Mouse (Mus musculus) forebrain, embryonic 11.5 days (tissue): Measurements from ENCODE around the gene Slc25a18. TPM values are rescaled to one million over a fixed set of nuclear protein-coding genes. Genes with fewer than 3 reads are reported as not detected.
A peak's percentile ranks its signal among the peaks of the same experiment; 100 is the strongest.
"Not testable (repeated sequence)": the region's sequence is repeated elsewhere in the genome, so short reads cannot be mapped to it uniquely, and the experiment has no call there.

ENCODE experiments used
- ATAC-seq: fragments of 200-750 bp; cut with Nextera tagmentation; replicated peaks from 2 replicates; pipeline ENCODE4 v1.8.0; 2017; ENCODE audit warnings: moderate TSS enrichment; ENCODE audit not compliant: low FRiP score
- DNase-seq: peaks from one replicate; pipeline ENCODE4 v3.0.0-alpha.2; 2017; ENCODE audit warnings: low spot score
- H3K27ac ChIP-seq: fragments of 300-500 bp; sonication (generic); 2 replicates; pipeline ENCODE4 v1.5.1; 2014; ENCODE audit warnings: low read depth, low read length
- H3K27me3 ChIP-seq: fragments of 300-500 bp; sonication (generic); 2 replicates; pipeline ENCODE4 v1.6.1; 2014; ENCODE audit warnings: mild to moderate bottlenecking, low read length, mixed read lengths; ENCODE audit not compliant: control insufficient read depth, insufficient read depth
- H3K36me3 ChIP-seq: fragments of 300-500 bp; sonication (generic); 2 replicates; pipeline ENCODE4 v1.6.1; 2014; ENCODE audit warnings: mild to moderate bottlenecking, low read length, moderate library complexity, mixed read lengths; ENCODE audit not compliant: control insufficient read depth, insufficient read depth
- H3K4me1 ChIP-seq: fragments of 300-500 bp; sonication (generic); replicated peaks from 2 replicates; pipeline ENCODE4 v1.6.1; 2014; ENCODE audit warnings: low read length, mixed read lengths; ENCODE audit not compliant: control insufficient read depth, insufficient read depth
- H3K4me2 ChIP-seq: fragments of 300-500 bp; sonication (generic); 2 replicates; pipeline ENCODE4 v1.6.1; 2014; ENCODE audit warnings: low read depth, mild to moderate bottlenecking, low read length, moderate library complexity, mixed read lengths; ENCODE audit not compliant: severe bottlenecking
- H3K4me3 ChIP-seq: fragments of 300-500 bp; sonication (generic); 2 replicates; pipeline ENCODE4 v1.5.1; 2014; ENCODE audit warnings: low read depth, low read length
- H3K9ac ChIP-seq: fragments of 300-500 bp; sonication (generic); 2 replicates; pipeline ENCODE4 v1.6.1; 2014; ENCODE audit warnings: low read length
- H3K9me3 ChIP-seq: fragments of 300-500 bp; sonication (generic); 2 replicates; pipeline ENCODE4 v1.6.1; 2016; ENCODE audit warnings: low read length, mixed read lengths; ENCODE audit not compliant: control insufficient read depth
- WGBS: fragments of 180-500 bp; shearing (Covaris S2); extraction: QIAGEN DNeasy Blood & Tissue Kit; methylation state at CpG from one replicate; pipeline ENCODE4 v1.1.7; 2014; 5-methylcytosine and 5-hydroxymethylcytosine counted together
- polyA plus RNA-seq: library from polyadenylated mRNA; unstranded; fragments of >200 nt; fragmentation: Nextera tagmentation; extraction: Ambion mirVana; gene quantifications from 2 replicates; pipeline ENCODE4 v1.2.1, GENCODE M21; 2014

The Slc25a18 gene
- polyA plus RNA-seq, 1 experiment from 2014 or later, result 0.47 TPM

DNA sequence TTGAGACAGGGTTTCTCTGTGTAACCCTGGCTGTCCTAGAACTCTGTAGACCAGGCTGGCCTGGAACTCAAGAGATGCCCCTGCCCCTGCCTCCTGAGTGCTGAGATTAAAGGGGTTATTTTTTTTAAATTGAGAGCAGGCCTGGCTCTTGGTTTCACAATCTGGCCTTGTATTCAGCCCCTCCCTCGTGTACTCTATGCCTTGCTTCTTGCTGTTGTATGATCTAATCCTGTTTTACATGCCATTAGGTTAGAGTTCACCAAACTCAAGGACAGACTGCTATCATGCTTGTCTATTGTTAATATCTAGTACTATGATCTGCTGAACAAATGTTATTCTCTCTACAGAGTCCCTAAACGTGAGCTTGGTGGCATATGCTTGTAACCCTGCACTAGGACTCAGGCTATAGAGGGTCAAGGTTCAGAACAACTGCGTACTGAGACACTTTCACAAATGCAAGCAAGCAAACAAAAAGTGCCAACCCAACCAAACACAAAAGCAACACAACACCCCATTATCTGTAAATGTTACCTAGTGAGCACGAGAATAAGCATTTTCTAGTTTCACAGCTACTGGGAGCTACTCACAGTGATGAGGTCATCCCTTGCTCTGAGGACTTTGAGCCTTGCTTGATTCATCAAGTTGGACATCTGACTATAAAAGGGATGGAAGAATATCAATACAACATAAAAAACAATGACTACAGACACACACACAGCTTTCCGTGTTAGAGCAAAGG lies 33.8 kb downstream of the Slc25a18 start:
- H3K36me3 ChIP-seq, result peaks cover 5% of the 10 kb centered on the region; the same call in 1 of the 2 replicates
- H3K9me3 ChIP-seq, result no peaks in the 10 kb centered on the region
- ATAC-seq (no peak), DNase-seq (no peak)
- no peak overlapping the region for H3K9ac ChIP-seq
- no peak overlapping the region for H3K27ac ChIP-seq
- H3K27me3 ChIP-seq, result no peaks in the 10 kb centered on the region
- WGBS, result 90% methylated on average over 5 of the region's 5 CpGs
- H3K4me2 ChIP-seq, result no peak overlapping the region
- no peak overlapping the region for H3K4me3 ChIP-seq
- no peaks in the 10 kb centered on the region for H3K4me1 ChIP-seq

DNA sequence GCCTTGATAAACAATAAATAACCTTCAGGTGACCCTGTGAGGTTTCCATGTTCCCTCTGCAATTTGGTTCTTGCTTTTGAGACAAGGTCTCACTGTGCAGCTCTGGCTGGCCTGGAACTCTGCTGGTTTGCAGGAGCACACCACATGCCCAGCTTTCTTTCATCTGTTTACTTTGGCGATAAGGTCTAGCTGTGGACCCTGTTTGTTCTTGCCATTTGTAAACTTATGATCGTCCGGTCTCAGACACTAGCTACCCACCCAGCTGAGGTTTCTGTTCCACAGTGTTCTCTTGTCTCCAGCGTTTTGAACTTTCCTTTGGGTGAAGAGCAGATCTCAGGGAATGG lies 34.3 kb downstream of the Slc25a18 start:
- Histone ChIP-seq H3K4me3 (no peak overlapping the region), H3K4me1 (no peaks in the 10 kb centered on the region), H3K27ac (no peak overlapping the region), H3K4me2 (no peak overlapping the region), H3K9me3 (no peaks in the 10 kb centered on the region), H3K27me3 (no peaks in the 10 kb centered on the region), H3K36me3 (peaks cover 5% of the 10 kb centered on the region; the same call in 1 of the 2 replicates), H3K9ac (no peak overlapping the region)
- ATAC-seq, result no peak
- WGBS, result 96% methylated on average over 4 of the region's 4 CpGs
- DNase-seq, result no peak

DNA sequence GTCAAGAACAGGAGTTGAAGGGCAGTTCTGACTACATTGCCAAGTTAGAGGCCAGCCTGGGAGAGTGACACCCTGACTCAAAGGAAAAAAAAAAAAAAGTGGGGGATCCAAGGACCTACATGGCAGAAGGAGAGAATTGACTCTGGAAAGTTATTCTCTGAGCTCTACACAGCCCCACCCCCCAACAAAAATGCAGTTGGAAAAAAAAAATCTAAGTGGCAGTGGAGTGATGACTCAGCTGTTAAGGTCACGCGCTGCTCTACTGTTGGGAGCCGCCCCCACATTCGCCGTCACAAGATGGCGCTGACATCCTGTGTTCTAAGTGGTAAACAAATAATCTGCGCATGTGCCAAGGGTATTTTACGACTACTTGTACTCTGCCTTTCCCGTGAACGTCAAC lies 38.6 kb downstream of the Slc25a18 start:
- 100% methylated on average over 6 of the region's 10 CpGs for WGBS
- not testable (repeated sequence) for H3K27ac ChIP-seq, ATAC-seq, H3K9me3 ChIP-seq, H3K36me3 ChIP-seq, H3K4me1 ChIP-seq, H3K9ac ChIP-seq, H3K4me3 ChIP-seq, DNase-seq, H3K4me2 ChIP-seq, H3K27me3 ChIP-seq

DNA sequence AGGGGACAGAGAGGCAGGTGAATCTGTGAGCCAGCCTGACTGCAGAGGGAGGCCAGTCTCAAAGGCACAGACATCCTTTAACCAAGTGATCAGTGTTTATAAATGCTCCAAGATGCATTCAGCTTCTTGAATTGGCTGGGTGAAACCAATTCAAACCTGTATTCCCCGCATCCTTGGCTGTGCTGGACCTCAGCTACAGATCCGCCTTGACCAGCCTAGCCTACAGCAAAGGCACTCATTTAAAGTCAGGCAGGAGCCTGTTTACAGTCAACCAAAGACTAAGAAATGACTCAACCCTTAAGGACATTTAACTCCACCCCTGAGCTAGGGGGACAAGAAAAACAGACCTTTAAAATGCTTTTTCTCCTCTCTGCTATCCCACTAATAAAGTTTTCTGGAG lies 45.9 kb downstream of the Slc25a18 start:
- Histone ChIP-seq H3K36me3 (peaks cover 13% of the 10 kb centered on the region), H3K27ac (no peak overlapping the region), H3K27me3 (no peaks in the 10 kb centered on the region), H3K9me3 (no peaks in the 10 kb centered on the region), H3K4me2 (no peak overlapping the region), H3K9ac (no peak overlapping the region), H3K4me3 (no peak overlapping the region), H3K4me1 (peaks cover 4% of the 10 kb centered on the region; the same call in 1 of the 2 replicates)
- 95% methylated on average over 2 of the region's 2 CpGs for WGBS
- DNase-seq (no peak), ATAC-seq (no peak)

DNA sequence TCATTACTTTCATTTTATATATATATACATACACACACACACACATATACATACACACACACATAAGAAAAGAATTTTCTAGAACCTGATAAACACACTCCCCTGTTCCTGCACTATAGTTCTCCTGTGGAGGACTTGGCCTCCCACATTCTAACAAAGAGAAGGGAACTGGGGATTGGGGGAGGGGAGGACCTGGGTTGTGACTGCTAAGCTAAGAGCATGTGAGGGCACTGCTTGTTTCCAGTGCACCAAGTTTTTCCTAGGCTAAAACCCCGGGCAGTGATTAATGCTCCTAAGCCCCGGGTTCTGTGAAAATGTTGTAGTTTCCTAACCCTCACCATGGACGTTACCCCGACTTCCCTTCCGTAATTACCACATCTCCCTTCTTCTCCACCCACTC lies 46.8 kb downstream of the Slc25a18 start:
- H3K36me3 ChIP-seq, result peaks cover 13% of the 10 kb centered on the region
- no peak for DNase-seq

DNA sequence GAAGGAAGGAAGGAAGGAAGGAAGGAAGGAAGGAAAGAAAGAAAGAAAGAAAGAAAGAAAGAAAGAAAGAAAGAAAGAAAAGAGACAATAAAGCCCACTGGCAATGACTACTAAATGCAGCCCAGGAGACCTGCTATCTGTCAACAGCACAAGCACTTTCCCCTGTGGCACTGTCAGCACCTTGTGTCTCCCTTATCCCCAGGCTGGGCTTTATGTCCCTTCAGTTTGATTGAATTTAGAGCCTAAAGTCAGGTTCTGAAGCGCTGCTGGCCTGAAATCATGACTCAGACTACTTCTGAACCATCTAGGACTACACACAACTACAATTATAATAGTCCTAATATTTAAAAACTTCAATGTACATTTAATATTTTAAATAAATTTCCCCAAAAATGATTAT lies 47.6 kb downstream of the Slc25a18 start:
- Histone ChIP-seq H3K9me3 (no peaks in the 10 kb centered on the region), H3K4me2 (no peak overlapping the region; the same call in 1 of the 2 replicates), H3K27ac (no peak overlapping the region), H3K4me3 (no peak overlapping the region), H3K36me3 (peaks cover 13% of the 10 kb centered on the region), H3K9ac (no peak overlapping the region), H3K27me3 (no peaks in the 10 kb centered on the region), H3K4me1 (peaks cover 4% of the 10 kb centered on the region; the same call in 1 of the 2 replicates)
- 91% methylated on average over 1 of the region's 1 CpGs for WGBS
- no peak for ATAC-seq
- no peak for DNase-seq

More for the DNA sequence above, 46.8 kb downstream of the Slc25a18 start:
- Histone ChIP-seq H3K4me3 (no peak overlapping the region), H3K4me2 (no peak overlapping the region), H3K27me3 (no peaks in the 10 kb centered on the region), H3K9ac (no peak overlapping the region), H3K9me3 (no peaks in the 10 kb centered on the region), H3K27ac (no peak overlapping the region), H3K4me1 (peaks cover 4% of the 10 kb centered on the region; the same call in 1 of the 2 replicates)
- WGBS, result 90% methylated on average over 5 of the region's 5 CpGs
- no peak for ATAC-seq

DNA sequence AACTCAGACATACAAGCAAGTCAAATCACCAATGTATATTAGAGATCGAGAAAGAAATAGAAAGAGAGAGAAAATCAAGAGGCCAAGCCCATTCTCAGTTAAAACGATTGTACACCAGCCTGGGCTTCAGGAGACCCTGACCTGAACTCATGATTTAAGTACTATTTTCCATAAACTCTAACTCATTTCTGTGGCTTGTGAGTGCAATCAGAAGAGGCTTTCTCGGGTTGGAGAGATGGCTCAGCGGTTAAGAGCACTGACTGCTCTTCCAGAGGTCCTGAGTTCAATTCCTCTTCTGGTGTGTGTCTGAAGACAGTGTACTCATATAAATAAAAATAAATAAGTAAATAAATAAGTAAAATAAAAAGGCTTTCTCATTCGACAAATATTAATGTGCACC lies 48.3 kb downstream of the Slc25a18 start:
- Histone ChIP-seq H3K27ac (no peak overlapping the region), H3K4me1 (peaks cover 4% of the 10 kb centered on the region; the same call in 1 of the 2 replicates), H3K4me3 (peak overlapping the region; percentile 91), H3K9ac (peak overlapping the region; percentile 82; the same call in 1 of the 2 replicates), H3K36me3 (peaks cover 13% of the 10 kb centered on the region), H3K4me2 (peak overlapping the region; percentile 72), H3K9me3 (no peaks in the 10 kb centered on the region), H3K27me3 (no peaks in the 10 kb centered on the region)
- no peak for DNase-seq
- whole genome bisulfite sequencing, result 53% methylated on average over 5 of the region's 5 CpGs
- ATAC-seq, result no peak

DNA sequence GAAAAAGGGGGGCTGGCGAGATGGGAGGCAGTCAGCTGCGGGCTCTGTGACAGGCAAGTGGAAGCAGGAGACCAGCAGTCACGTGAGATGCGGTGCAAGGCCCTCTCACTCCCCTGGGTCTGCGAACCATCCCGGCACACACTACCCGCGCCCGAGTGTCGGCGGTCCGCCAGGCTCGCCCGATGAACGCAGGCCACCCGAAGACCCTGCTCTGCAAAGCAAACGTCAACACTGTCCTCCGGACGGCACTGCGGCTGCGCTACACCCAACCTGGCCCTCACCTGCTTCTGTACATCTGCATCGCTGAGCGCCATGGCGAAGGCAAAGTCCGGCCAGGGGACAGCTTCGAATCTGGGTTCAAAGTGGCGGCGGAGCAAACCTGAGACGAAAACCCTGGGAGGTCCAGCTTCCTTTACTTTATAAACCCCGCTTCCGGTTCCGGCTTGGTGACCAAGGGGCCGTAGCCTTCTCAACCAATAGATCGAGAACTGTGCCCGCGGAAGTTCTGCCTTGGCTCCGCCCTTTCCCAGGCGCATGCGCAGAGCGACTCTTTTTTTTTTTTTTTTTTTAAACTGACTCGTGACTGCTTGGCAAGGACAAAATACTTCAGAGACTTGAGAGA lies 49.0 kb downstream of the Slc25a18 start, which contains the start of gene Atp6v1e1:
Gene Atp6v1e1 (minus strand): TSS at position 487 of the 622 bp plus-strand sequence.
- no peaks in the 10 kb centered on the region for H3K27me3 ChIP-seq
- H3K4me3 ChIP-seq, result peak within 1 kb of the TSS; percentile 91
- H3K4me2 ChIP-seq, result peak within 1 kb of the TSS; percentile 72
- ATAC-seq (peak; percentile 95), DNase-seq (peak; percentile 93)
- peaks cover 10% of the 10 kb centered on the region for H3K36me3 ChIP-seq
- under 1% methylated on average over 41 of the region's 41 CpGs for WGBS
- H3K27ac ChIP-seq, result peak within 1 kb of the TSS; percentile 70
- no peaks in the 10 kb centered on the region for H3K9me3 ChIP-seq
- H3K9ac ChIP-seq, result peak within 1 kb of the TSS; percentile 82
- peaks cover 4% of the 10 kb centered on the region; the same call in 1 of the 2 replicates for H3K4me1 ChIP-seq
